Mouse (Mus musculus) embryonic fibroblast, embryonic 13.5 days (primary cell): ENCODE measurements around the gene Gja5. TPM values are rescaled to one million over a fixed set of nuclear protein-coding genes. Genes with fewer than 3 reads are reported as not detected.
"Not testable (repeated sequence)": the region's sequence is repeated elsewhere in the genome, so short reads cannot be mapped to it uniquely, and the experiment has no call there.

ENCODE experiments used
- H3K27ac ChIP-seq: 2 replicates; pipeline ENCODE4 v1.5.1; 2012; ENCODE audit warnings: low read length, control low read depth, inconsistent platforms; ENCODE audit not compliant: insufficient read depth
- H3K4me1 ChIP-seq: 2 replicates; pipeline ENCODE4 v1.6.1; 2011; ENCODE audit warnings: low read length; ENCODE audit not compliant: control insufficient read depth, insufficient read depth
- H3K4me3 ChIP-seq: 2 replicates; pipeline ENCODE4 v1.5.1; 2011; ENCODE audit warnings: mild to moderate bottlenecking, control low read depth, low read length; ENCODE audit not compliant: insufficient read depth
- CTCF ChIP-seq: IDR thresholded peaks from 2 replicates; pipeline ENCODE4 v1.5.1; 2011; ENCODE audit warnings: mild to moderate bottlenecking, control low read depth, low read length, moderate library complexity, borderline replicate concordance; ENCODE audit not compliant: insufficient read depth
- POLR2A ChIP-seq: IDR thresholded peaks from 2 replicates; pipeline ENCODE4 v1.6.1; 2011; ENCODE audit warnings: low read depth, mild to moderate bottlenecking, control low read depth, low read length, moderate library complexity
- polyA plus RNA-seq: library from polyadenylated mRNA; stranded (reverse); fragments of >200 nt; gene quantifications from 2 replicates; pipeline ENCODE4 v1.2.4, GENCODE M21; 2011; ENCODE audit warnings: low read depth; ENCODE audit not compliant: missing spikeins, insufficient read length

The Gja5 gene
- polyA plus RNA-seq, 1 experiment: 0.47 TPM

- Histone ChIP-seq H3K4me3 (no peak overlapping the region), H3K4me1 (no peaks in the 10 kb centered on the region), H3K27ac (no peak overlapping the region)
- TF ChIP-seq POLR2A (no peak), CTCF (no peak)
Measured at GRCm38 (mm10) chr3:97087326-97087725, 182.8 kb downstream of the Gja5 start.

- not testable (repeated sequence) for H3K4me3 ChIP-seq, H3K27ac ChIP-seq, H3K4me1 ChIP-seq
Measured at GRCm38 (mm10) chr3:97088291-97088690, 183.8 kb downstream of the Gja5 start.

- not testable (repeated sequence) for H3K4me3 ChIP-seq, H3K4me1 ChIP-seq, H3K27ac ChIP-seq
Measured at GRCm38 (mm10) chr3:97091971-97092370, 187.5 kb downstream of the Gja5 start.

- not testable (repeated sequence) for H3K27ac ChIP-seq, H3K4me1 ChIP-seq, H3K4me3 ChIP-seq
Measured at GRCm38 (mm10) chr3:97096664-97097063, 192.2 kb downstream of the Gja5 start.

- TF ChIP-seq CTCF (no peak), POLR2A (no peak)
- H3K27ac ChIP-seq: no peak overlapping the region
- no peak overlapping the region for H3K4me3 ChIP-seq
- H3K4me1 ChIP-seq: no peaks in the 10 kb centered on the region
Measured at GRCm38 (mm10) chr3:97100784-97101641, 196.5 kb downstream of the Gja5 start.

- H3K4me1 ChIP-seq, H3K4me3 ChIP-seq, H3K27ac ChIP-seq: not testable (repeated sequence)
Measured at GRCm38 (mm10) chr3:97103946-97104345, 199.5 kb downstream of the Gja5 start.

GRCm38 (mm10) chr3:97104696-97105430 is 200.4 kb downstream of the Gja5 start:
- Histone ChIP-seq H3K4me1 (no peaks in the 10 kb centered on the region), H3K4me3 (no peak overlapping the region), H3K27ac (no peak overlapping the region)
- TF ChIP-seq CTCF (no peak), POLR2A (no peak)

GRCm38 (mm10) chr3:97117511-97117910 is 213.0 kb downstream of the Gja5 start:
- no peaks in the 10 kb centered on the region for H3K4me1 ChIP-seq
- H3K4me3 ChIP-seq: no peak overlapping the region
- TF ChIP-seq POLR2A (no peak), CTCF (no peak)
- no peak overlapping the region for H3K27ac ChIP-seq

GRCm38 (mm10) chr3:97118313-97118712 is 213.8 kb downstream of the Gja5 start:
- Histone ChIP-seq H3K4me1 (no peaks in the 10 kb centered on the region), H3K4me3 (no peak overlapping the region), H3K27ac (no peak overlapping the region)
- TF ChIP-seq CTCF (no peak), POLR2A (no peak)

- Histone ChIP-seq H3K27ac (no peak overlapping the region), H3K4me1 (no peaks in the 10 kb centered on the region), H3K4me3 (no peak overlapping the region)
- TF ChIP-seq POLR2A (no peak), CTCF (no peak)
Measured at GRCm38 (mm10) chr3:97124193-97124592, 219.7 kb downstream of the Gja5 start.

Other genes starting within 250 kb of the Gja5 start
- gene Ankrd35, start 234.6 kb upstream of the Gja5 start, polyA plus RNA-seq: 0.23 and 0.67 TPM in 2 replicates
- 40.9 and 46.0 TPM in 2 replicates for gene Pias3, start 208.3 kb upstream of the Gja5 start, polyA plus RNA-seq
- gene Nudt17, start 196.1 kb upstream of the Gja5 start, polyA plus RNA-seq: 4.4 and 5.2 TPM in 2 replicates
- 28.3 and 35.1 TPM in 2 replicates for gene Polr3c, start 177.1 kb upstream of the Gja5 start, polyA plus RNA-seq
- 30.9 and 38.9 TPM in 2 replicates for gene Rnf115, start 177.0 kb upstream of the Gja5 start, polyA plus RNA-seq
- not detected in 2 replicates for gene Pdzk1, start 75.4 kb upstream of the Gja5 start, polyA plus RNA-seq
- gene Cd160, start 75.3 kb upstream of the Gja5 start, polyA plus RNA-seq: not detected in 2 replicates
- gene Gpr89, start 653 bp downstream of the Gja5 start, polyA plus RNA-seq: 28.9 and 33.4 TPM in 2 replicates
- not detected in 2 replicates for gene Gja8, start 21.3 kb downstream of the Gja5 start, polyA plus RNA-seq